In the genomic region with DNA sequence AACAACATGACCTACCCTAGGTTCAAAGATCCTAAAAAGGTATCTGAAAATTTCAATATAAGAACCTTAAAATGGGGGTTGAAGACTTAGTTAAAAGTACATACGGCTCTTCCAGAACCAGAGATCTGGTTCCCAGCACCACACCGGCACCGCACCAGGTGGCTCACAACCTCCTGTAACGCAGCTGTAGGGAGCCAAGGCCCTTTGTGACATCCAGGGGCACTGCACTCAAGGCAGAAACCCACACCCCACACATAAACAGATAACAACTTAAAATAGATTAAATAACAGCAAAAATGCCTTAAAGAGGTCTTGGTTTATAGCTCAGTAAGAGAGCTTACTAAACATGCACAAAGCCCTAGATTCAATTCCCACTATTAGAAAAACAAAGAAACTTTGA, we compare ENCODE assay signal across 8 mouse cellular contexts. TPM values are rescaled to one million over a fixed set of nuclear protein-coding genes. Genes with fewer than 3 reads are reported as not detected.
A peak's percentile ranks its signal among the peaks of the same experiment; 100 is the strongest.
DNase-seq lines count a peak whose midpoint lies in the region; ATAC-seq and TF ChIP-seq lines count a peak whose summit lies in the region.

No protein-coding gene starts in this region.

- no peak overlapping the region for H3K27ac ChIP-seq in lung, postnatal 0 days (ENCODE audit: low read length)
- H3K27ac ChIP-seq in embryonic facial prominence, embryonic 11.5 days (replicated peaks; ENCODE audit: low read depth, low read length) = no peak overlapping the region
- no peak overlapping the region for H3K27ac ChIP-seq in intestine, embryonic 15.5 days
- H3K27ac ChIP-seq in neural tube, embryonic 14.5 days (ENCODE audit: low read depth, low read length) = no peak overlapping the region

- no peak for ATAC-seq in lung, postnatal 0 days
- ATAC-seq in embryonic facial prominence, embryonic 11.5 days (replicated peaks; ENCODE audit: insufficient number of reproducible peaks, low FRiP score, low TSS enrichment, low read depth) = no peak
- ATAC-seq in intestine, embryonic 15.5 days = no peak
- ATAC-seq in neural tube, embryonic 14.5 days (ENCODE audit: low read depth) = no peak

- no peak for TF ChIP-seq CTCF in lung, postnatal 0 days (IDR thresholded peaks at IDR 0.05)

- 0 out of 2 replicates have a peak, but pooled peaks cover 5% of the 10 kb centered on the region for H3K36me3 ChIP-seq in lung, postnatal 0 days (ENCODE audit: insufficient read depth, low read length)
- no peaks in the 10 kb centered on the region for H3K36me3 ChIP-seq in embryonic facial prominence, embryonic 11.5 days (replicated peaks; ENCODE audit: control insufficient read depth, insufficient read depth, low read depth, low read length)
- H3K36me3 ChIP-seq in intestine, embryonic 15.5 days = no peaks in the 10 kb centered on the region; the same call in 1 of the 2 replicates
- H3K36me3 ChIP-seq in neural tube, embryonic 14.5 days (ENCODE audit: control insufficient read depth, insufficient read depth, low read length) = 0 out of 2 replicates have a peak, but pooled peaks cover 5% of the 10 kb centered on the region

- peaks cover 13% of the 10 kb centered on the region; the same call in 1 of the 2 replicates for H3K4me1 ChIP-seq in lung, postnatal 0 days (ENCODE audit: insufficient read depth, low read depth, low read length)
- H3K4me1 ChIP-seq in embryonic facial prominence, embryonic 11.5 days (ENCODE audit: control insufficient read depth, insufficient read depth, low read length) = no peaks in the 10 kb centered on the region
- peaks cover 9% of the 10 kb centered on the region; the same call in 1 of the 2 replicates for H3K4me1 ChIP-seq in intestine, embryonic 15.5 days (replicated peaks)
- H3K4me1 ChIP-seq in neural tube, embryonic 14.5 days (ENCODE audit: control insufficient read depth, insufficient read depth, low read length) = peaks cover 22% of the 10 kb centered on the region

- H3K9me3 ChIP-seq in lung, postnatal 0 days (ENCODE audit: low read length) = no peaks in the 10 kb centered on the region
- H3K9me3 ChIP-seq in embryonic facial prominence, embryonic 11.5 days (replicated peaks; ENCODE audit: control insufficient read depth, low read length) = no peaks in the 10 kb centered on the region
- H3K9me3 ChIP-seq in intestine, embryonic 15.5 days = no peaks in the 10 kb centered on the region
- H3K9me3 ChIP-seq in neural tube, embryonic 14.5 days (ENCODE audit: control insufficient read depth, low read length) = no peaks in the 10 kb centered on the region

- peak overlapping the region; percentile 35; the same call in 1 of the 2 replicates for H3K9ac ChIP-seq in lung, postnatal 0 days (replicated peaks; ENCODE audit: low read depth)
- H3K9ac ChIP-seq in embryonic facial prominence, embryonic 11.5 days (replicated peaks; ENCODE audit: low read length) = peak overlapping the region; percentile 44; the same call in 1 of the 2 replicates
- H3K9ac ChIP-seq in intestine, embryonic 15.5 days = no peak overlapping the region
- peak overlapping the region; percentile 34; the same call in 1 of the 2 replicates for H3K9ac ChIP-seq in neural tube, embryonic 14.5 days (replicated peaks; ENCODE audit: low read depth, low read length)

- no peaks in the 10 kb centered on the region for H3K27me3 ChIP-seq in lung, postnatal 0 days (replicated peaks; ENCODE audit: insufficient read depth, low read length)
- no peaks in the 10 kb centered on the region for H3K27me3 ChIP-seq in embryonic facial prominence, embryonic 11.5 days (ENCODE audit: control insufficient read depth, insufficient read depth, low read length)
- H3K27me3 ChIP-seq in intestine, embryonic 15.5 days (replicated peaks) = no peaks in the 10 kb centered on the region
- no peaks in the 10 kb centered on the region for H3K27me3 ChIP-seq in neural tube, embryonic 14.5 days (ENCODE audit: control insufficient read depth, insufficient read depth, low read length)

- TF ChIP-seq EP300 in lung, postnatal 0 days (IDR thresholded peaks at IDR 0.05) = no peak

- 9% methylated on average over 4 of the region's 4 CpGs for WGBS in lung, postnatal 0 days
- 8% methylated on average over 4 of the region's 4 CpGs for WGBS in embryonic facial prominence, embryonic 11.5 days
- 21% methylated on average over 4 of the region's 4 CpGs for WGBS in intestine, embryonic 15.5 days
- 18% methylated on average over 4 of the region's 4 CpGs for WGBS in neural tube, embryonic 14.5 days

- H3K4me3 ChIP-seq in lung, postnatal 0 days (ENCODE audit: low read depth, low read length) = peak overlapping the region; percentile 87
- peak overlapping the region; percentile 46 for H3K4me3 ChIP-seq in embryonic facial prominence, embryonic 11.5 days (ENCODE audit: low read depth, low read length)
- H3K4me3 ChIP-seq in intestine, embryonic 15.5 days (replicated peaks) = peak overlapping the region; percentile 23
- peak overlapping the region; percentile 88 for H3K4me3 ChIP-seq in neural tube, embryonic 14.5 days (ENCODE audit: low read depth, low read length)

- no peak for DNase-seq in lung, postnatal 0 days (ENCODE audit: low spot score)
- no peak for DNase-seq in lung, postnatal 36 days
- DNase-seq in embryonic facial prominence, embryonic 11.5 days (ENCODE audit: low spot score) = peak; percentile 39
- DNase-seq in left cerebral cortex, adult 8-10 months (ENCODE audit: low spot score in 2 of 2) = no peak
- DNase-seq in cerebellum, postnatal 25 days = no peak
- no peak for DNase-seq in right cerebral cortex, adult 2 months (ENCODE audit: low spot score in 2 of 2)

- H3K4me2 ChIP-seq in lung, postnatal 0 days (replicated peaks; ENCODE audit: low read depth, low read length) = peak overlapping the region; percentile 54
- H3K4me2 ChIP-seq in embryonic facial prominence, embryonic 11.5 days (ENCODE audit: low read depth, low read length) = peak overlapping the region; percentile 60
- peak overlapping the region; percentile 55 for H3K4me2 ChIP-seq in intestine, embryonic 15.5 days (replicated peaks)
- H3K4me2 ChIP-seq in neural tube, embryonic 14.5 days (ENCODE audit: low read depth, low read length) = peak overlapping the region; percentile 85

RNA-seq across cellular contexts. Expression of a gene that starts 1.3 kb away (rescaled TPM):
- polyA plus RNA-seq in lung, postnatal 0 days (2015; fragmentation: Nextera tagmentation; extraction: Ambion mirVana) = 63.8 and 73.4 TPM in 2 replicates
- 147 and 154 TPM in 2 replicates for polyA plus RNA-seq in embryonic facial prominence, embryonic 11.5 days (2014; fragmentation: Nextera tagmentation; extraction: Ambion mirVana)
- polyA plus RNA-seq in intestine, embryonic 15.5 days (2015; fragmentation: Nextera tagmentation; extraction: Ambion mirVana) = 55.1 and 62.4 TPM in 2 replicates
- 88.0 and 115 TPM in 2 replicates for polyA plus RNA-seq in neural tube, embryonic 14.5 days (2014; fragmentation: Nextera tagmentation; extraction: Ambion mirVana)
- total RNA-seq in left cerebral cortex, adult 8-10 months (2022) = 10 to 100 TPM; 38.8 to 52.8 (median 43.8) TPM

RNA-seq across cellular contexts. Expression of a gene that starts 27.4 kb away (rescaled TPM):
- polyA plus RNA-seq in lung, postnatal 0 days (2015; fragmentation: Nextera tagmentation; extraction: Ambion mirVana) = 14.8 and 17.5 TPM in 2 replicates
- 30.9 and 32.6 TPM in 2 replicates for polyA plus RNA-seq in embryonic facial prominence, embryonic 11.5 days (2014; fragmentation: Nextera tagmentation; extraction: Ambion mirVana)
- polyA plus RNA-seq in intestine, embryonic 15.5 days (2015; fragmentation: Nextera tagmentation; extraction: Ambion mirVana) = 15.1 and 15.7 TPM in 2 replicates
- polyA plus RNA-seq in neural tube, embryonic 14.5 days (2014; fragmentation: Nextera tagmentation; extraction: Ambion mirVana) = 38.9 and 39.8 TPM in 2 replicates
- total RNA-seq in left cerebral cortex, adult 8-10 months (2022) = 10 to 100 TPM; 24.8 to 29.0 (median 24.8) TPM

RNA-seq across cellular contexts. Expression of a gene that starts 60.0 kb away (rescaled TPM):
- polyA plus RNA-seq in lung, postnatal 0 days (2015; fragmentation: Nextera tagmentation; extraction: Ambion mirVana) = 6.8 and 9.5 TPM in 2 replicates
- 31.2 and 34.6 TPM in 2 replicates for polyA plus RNA-seq in embryonic facial prominence, embryonic 11.5 days (2014; fragmentation: Nextera tagmentation; extraction: Ambion mirVana)
- polyA plus RNA-seq in intestine, embryonic 15.5 days (2015; fragmentation: Nextera tagmentation; extraction: Ambion mirVana) = 11.9 and 14.7 TPM in 2 replicates
- polyA plus RNA-seq in neural tube, embryonic 14.5 days (2014; fragmentation: Nextera tagmentation; extraction: Ambion mirVana) = 22.5 and 26.1 TPM in 2 replicates
- 10 to 100 TPM; 25.2 to 30.1 (median 26.4) TPM for total RNA-seq in left cerebral cortex, adult 8-10 months (2022)

Comparison
In these comparisons a context has a peak if more than half of its experiments do, and no peak if none do; other contexts are left out.
1. H3K4me3 ChIP-seq: peak in every context shown above with its lines; median percentile 88 in neural tube, embryonic 14.5 days; 87 in lung, postnatal 0 days; 46 in embryonic facial prominence, embryonic 11.5 days; 23 in intestine, embryonic 15.5 days.